Mouse (Mus musculus): ENCODE results near the gene Ptpn6.
"Not testable (repeated sequence)": the region's sequence is repeated elsewhere in the genome, so short reads cannot be mapped to it uniquely, and the experiment has no call there.

Gene Ptpn6

DNA sequence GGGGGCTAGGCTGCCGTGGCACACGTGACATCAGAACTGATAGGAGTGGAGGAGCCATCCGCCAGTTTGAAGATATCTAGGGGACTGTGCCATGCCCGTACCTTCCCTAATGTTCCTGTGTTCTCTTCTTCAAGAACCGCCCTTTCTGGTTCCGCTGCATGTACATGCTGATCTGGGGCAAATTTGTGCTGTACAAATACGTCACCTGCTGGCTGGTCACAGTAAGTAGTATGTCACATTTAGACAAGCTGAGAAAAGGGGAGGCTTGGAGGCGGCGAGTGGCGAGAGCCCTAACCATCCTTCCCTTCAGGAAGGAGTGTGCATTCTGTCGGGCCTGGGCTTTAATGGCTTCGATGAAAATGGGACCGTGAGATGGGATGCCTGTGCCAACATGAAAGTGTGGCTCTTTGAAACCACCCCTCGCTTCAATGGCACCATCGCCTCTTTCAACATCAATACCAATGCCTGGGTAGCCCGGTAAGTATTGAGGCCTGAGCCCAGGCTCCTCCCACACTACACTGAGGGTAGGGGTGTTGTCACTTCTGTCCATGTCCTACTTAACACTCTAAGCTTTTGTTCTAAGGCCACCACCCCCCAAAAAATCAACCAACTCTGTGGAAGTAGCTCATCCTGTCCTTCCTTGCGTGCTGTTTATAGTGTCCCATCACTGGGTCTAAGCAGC is 36.3 kb downstream of the Ptpn6 start:
- no peak for DNase-seq (ENCODE audit: low read depth, low spot score)
- H3K27me3 ChIP-seq (ENCODE audit: control insufficient read depth, insufficient read depth, low read length, poor library complexity, severe bottlenecking): no peaks in the 10 kb centered on the region
- H3K36me3 ChIP-seq (ENCODE audit: control insufficient read depth, insufficient read depth, low read length, poor library complexity, severe bottlenecking): peaks cover 15% of the 10 kb centered on the region

DNA sequence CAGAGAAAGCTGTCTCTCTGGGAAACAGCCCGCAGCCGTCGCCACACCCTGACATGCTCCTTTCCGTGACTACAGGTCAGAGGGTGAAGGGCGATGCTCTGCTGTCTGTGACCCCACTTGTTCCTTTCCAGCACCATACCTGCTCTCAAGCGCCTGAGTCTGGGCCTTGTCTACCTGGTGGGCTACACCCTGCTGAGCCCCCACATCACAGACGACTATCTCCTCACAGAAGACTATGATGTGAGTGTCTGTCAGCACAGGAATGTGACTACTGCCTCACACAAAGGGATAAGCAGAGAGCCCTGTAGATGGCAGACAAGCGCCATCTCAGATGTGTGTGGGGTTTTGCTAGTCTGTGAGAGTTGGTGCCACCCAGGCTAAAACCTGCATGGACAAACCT is 37.2 kb downstream of the Ptpn6 start:
- DNase-seq (ENCODE audit: low read depth, low spot score): peak; percentile 57
- Histone ChIP-seq H3K27me3 (ENCODE audit: control insufficient read depth, insufficient read depth, low read length, poor library complexity, severe bottlenecking) (no peaks in the 10 kb centered on the region), H3K36me3 (ENCODE audit: control insufficient read depth, insufficient read depth, low read length, poor library complexity, severe bottlenecking) (peaks cover 15% of the 10 kb centered on the region)

DNA sequence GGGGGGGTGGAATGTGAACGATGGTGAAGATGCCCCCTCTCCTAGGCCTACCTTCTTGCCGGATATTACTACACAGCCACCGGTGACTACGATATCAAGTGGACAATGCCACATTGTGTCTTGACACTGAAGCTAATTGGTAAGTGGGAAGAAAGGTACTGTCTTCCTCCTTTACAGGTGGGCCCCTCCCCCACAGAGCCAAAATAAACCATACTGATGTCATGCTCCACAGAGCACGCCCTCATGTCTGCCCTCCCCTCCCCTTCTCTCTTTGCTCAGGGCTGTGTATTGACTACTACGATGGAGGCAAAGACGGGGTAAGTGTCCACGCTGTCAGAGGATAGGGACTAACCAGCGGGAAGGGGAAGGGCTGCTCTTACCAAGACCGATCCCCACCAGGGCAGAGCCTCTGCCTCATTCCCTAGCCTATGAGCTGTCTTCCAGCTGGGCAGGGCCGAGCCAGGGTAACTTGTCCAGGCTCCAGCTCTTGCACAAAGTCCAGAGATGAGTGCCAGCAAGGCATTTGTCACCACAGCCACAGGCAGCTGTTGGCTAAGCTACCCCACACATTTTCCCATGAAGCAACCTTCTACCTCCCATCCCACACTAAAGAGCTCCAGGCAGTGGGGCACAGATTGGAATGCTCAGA is 38.4 kb downstream of the Ptpn6 start:
- DNase-seq (ENCODE audit: low read depth, low spot score): no peak
- peaks cover 10% of the 10 kb centered on the region for H3K36me3 ChIP-seq (ENCODE audit: control insufficient read depth, insufficient read depth, low read length, poor library complexity, severe bottlenecking)
- no peaks in the 10 kb centered on the region for H3K27me3 ChIP-seq (ENCODE audit: control insufficient read depth, insufficient read depth, low read length, poor library complexity, severe bottlenecking)

DNA sequence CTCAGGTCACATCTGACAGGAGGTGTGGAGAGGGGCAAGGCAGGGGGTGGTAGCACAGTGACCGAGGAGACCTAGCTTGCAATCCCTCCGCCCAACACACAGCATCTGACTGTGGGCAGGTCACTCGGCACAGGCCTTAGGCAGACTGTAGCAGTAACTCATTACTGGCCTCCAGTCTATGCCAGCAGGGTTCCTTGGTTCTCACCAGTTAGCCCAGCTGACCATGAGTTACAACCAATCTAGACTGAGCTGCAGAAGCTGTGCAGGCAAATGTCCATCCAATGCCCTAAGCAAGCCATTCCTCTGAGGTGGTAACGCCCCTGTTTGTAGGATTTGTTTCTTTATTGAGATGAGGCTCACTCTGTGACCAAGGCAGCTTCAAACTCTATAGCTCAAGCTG is 39.1 kb downstream of the Ptpn6 start:
- H3K27me3 ChIP-seq (ENCODE audit: control insufficient read depth, insufficient read depth, low read length, poor library complexity, severe bottlenecking): no peaks in the 10 kb centered on the region
- DNase-seq (ENCODE audit: low read depth, low spot score): no peak
- peaks cover 8% of the 10 kb centered on the region for H3K36me3 ChIP-seq (ENCODE audit: control insufficient read depth, insufficient read depth, low read length, poor library complexity, severe bottlenecking)

DNA sequence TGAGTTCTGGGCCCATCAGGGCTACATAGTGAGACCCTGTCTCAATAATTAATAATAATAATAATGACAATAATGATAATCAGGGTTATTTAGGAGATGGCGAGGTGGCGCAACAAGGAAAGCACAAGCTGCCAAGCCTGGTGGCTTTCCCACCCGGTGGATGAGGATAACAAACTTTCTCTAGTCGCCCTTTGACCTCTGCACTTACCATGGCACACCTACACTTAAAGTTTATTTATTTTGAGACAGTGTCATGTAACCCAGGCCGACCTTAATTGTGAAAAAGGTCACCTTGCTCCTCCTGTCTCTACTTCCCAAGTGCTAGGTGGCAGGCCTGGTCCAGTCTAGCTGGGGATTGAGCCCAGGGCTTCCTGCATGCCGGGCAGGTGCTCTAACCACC is 39.8 kb downstream of the Ptpn6 start:
- H3K27me3 ChIP-seq (ENCODE audit: control insufficient read depth, insufficient read depth, low read length, poor library complexity, severe bottlenecking): no peaks in the 10 kb centered on the region
- DNase-seq (ENCODE audit: low read depth, low spot score): no peak
- H3K36me3 ChIP-seq (ENCODE audit: control insufficient read depth, insufficient read depth, low read length, poor library complexity, severe bottlenecking): peaks cover 5% of the 10 kb centered on the region

DNA sequence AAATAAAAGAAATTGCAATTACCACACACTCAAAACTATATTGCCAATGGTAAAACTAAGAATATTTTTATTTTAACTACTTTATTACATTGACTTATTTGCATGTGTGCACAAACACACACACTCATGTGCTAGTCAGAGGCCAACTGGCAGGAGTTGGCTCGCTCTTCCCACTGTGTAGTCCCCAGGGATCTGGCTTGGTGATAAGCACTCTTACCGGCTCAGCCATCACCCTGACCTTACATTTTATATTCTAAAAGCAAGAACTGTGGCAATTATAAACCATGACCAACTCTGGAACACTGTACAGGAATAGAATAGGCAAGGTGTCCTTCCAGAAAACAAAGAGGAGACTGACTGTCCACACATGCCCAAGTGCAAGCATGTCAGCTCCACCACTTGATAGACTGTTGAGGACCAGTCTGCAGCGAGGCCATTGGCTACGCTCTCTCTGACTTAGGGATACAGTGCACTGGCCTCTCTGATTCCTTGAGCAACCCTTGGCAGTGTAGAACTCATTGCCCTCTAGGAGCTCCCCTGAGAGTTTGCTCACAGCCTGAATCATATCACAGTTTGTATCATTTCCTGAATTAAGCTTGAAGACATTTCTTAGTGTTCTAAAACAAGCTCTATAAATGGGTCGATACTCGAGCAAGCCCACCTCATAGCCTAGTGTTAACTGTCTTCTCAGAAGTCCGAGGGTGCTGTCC is 41.9 kb downstream of the Ptpn6 start:
- H3K27me3 ChIP-seq (ENCODE audit: control insufficient read depth, insufficient read depth, low read length, poor library complexity, severe bottlenecking): no peaks in the 10 kb centered on the region
- H3K36me3 ChIP-seq (ENCODE audit: control insufficient read depth, insufficient read depth, low read length, poor library complexity, severe bottlenecking): no peaks in the 10 kb centered on the region; the same call in none of the 2 replicates
- DNase-seq (ENCODE audit: low read depth, low spot score): no peak

DNA sequence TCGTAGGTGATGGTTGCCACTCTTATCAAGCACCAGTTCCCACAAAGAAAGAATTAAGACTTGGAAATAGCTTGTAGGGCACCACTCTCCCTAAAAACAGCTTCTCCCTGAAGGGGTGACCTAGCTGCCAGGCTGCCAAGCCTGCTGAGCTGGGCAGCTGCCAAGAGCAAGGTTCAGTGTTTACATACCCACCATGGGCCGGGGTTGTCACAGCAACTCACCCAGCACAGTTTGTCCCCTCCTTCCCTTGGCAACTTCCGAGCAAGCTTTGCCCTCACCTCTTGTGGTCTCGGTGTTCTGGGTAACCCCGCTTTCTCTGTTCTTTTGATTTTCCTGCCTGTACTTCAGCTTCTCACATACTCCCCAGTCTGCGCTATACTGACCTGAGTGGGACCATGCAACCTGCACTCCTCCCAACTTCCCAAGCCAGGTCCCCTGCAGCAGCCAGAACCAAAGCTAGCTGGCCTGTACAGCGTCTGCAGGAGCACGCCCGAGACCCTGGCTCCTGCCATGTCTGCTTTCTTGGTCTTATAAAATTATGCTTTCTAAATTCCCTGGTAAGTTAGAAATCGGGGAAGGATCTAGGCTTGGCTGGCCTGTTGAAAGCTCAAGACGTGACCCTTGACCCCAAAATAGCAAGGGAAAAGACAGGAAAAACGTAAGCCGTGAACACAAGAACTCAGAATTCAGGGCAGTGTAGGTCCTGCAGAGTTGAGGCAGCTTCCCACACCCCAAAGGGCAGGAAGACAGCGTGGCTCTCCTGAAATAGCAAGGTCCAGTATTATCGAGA is 44.2 kb downstream of the Ptpn6 start:
- no peak for DNase-seq (ENCODE audit: low read depth, low spot score)
- H3K36me3 ChIP-seq (ENCODE audit: control insufficient read depth, insufficient read depth, low read length, poor library complexity, severe bottlenecking): no peaks in the 10 kb centered on the region; the same call in none of the 2 replicates

DNA sequence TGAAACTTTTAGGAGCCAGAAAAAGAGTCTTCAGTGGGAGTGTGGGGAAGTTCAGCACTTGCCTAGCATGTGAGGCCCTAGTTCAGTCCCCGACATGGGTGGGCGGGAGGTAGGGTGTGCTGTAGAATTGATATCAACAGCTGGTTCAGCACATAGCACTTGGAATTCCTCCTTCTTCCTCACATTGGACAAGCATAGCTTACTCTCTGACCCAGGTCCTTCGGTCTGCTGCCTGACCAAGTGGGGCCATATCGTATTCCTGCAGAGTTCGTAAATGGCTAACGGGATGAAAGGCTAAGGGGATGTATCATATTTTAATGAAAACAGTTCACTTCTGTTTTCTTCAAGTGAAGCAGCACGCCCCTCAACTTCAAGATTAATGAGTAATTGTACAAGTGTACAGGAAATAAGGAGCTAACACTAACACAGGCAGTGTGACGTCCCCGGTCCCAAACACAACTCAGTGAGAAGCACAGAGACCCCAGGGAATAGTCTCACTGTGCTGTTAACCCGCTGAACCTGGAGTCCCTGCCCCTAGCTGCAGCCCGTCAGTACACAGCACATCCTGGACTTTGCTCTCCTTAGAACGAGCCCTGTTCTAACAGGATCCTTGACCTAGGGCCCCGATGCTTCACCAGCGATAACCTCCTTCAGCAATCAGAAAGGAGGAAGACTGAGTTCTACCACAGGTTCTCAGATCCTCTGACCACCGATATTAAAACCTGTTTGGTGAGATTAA is 45.1 kb downstream of the Ptpn6 start:
- no peak for DNase-seq (ENCODE audit: low read depth, low spot score)
- Histone ChIP-seq H3K36me3 (ENCODE audit: control insufficient read depth, insufficient read depth, low read length, poor library complexity, severe bottlenecking) (no peaks in the 10 kb centered on the region; the same call in 1 of the 2 replicates), H3K27me3 (ENCODE audit: control insufficient read depth, insufficient read depth, low read length, poor library complexity, severe bottlenecking) (no peaks in the 10 kb centered on the region)

More for the DNA sequence above, 44.2 kb downstream of the Ptpn6 start:
- no peaks in the 10 kb centered on the region for H3K27me3 ChIP-seq (ENCODE audit: control insufficient read depth, insufficient read depth, low read length, poor library complexity, severe bottlenecking)

DNA sequence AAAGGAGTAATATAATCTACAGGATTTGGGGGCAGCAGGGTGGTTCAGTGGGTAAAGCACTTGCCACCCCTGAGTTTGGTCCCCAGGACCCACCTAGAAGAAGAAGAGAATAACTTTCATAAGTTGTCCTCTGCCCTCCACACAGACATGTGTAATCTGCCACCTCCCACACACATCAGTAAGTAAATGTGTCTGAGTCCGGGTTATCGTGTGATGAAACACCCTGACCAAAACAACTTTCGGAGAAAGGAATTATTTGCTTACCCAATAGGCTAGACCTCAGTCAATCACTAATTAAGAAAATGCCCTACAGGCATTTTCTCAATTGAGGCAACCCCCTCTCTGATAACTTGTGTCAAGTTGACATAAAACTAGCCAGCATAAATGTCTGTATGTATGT is 48.0 kb downstream of the Ptpn6 start:
- Histone ChIP-seq H3K36me3 (ENCODE audit: control insufficient read depth, insufficient read depth, low read length, poor library complexity, severe bottlenecking) (no peaks in the 10 kb centered on the region), H3K27me3 (ENCODE audit: control insufficient read depth, insufficient read depth, low read length, poor library complexity, severe bottlenecking) (no peaks in the 10 kb centered on the region)
- DNase-seq (ENCODE audit: low read depth, low spot score): no peak

DNA sequence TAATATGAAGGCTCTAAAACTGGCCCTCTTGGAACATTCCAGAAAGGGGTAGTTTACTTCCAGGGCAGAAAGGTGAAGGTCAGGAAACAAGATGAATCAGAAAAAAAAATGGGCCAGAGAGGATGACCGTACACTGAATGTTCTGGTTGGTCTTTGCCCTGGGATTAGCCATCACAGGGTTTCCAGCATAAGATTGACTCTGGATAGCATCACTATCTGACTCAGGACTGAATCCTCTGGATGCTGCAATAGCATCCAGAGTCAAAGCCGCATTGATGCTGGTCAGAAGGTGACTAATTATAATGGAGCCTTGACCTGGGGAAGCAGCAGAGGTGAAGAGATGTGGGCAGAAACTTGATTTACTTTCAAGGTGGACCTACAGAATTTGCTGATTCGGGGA is 49.5 kb downstream of the Ptpn6 start:
- no peak for DNase-seq (ENCODE audit: low read depth, low spot score)
- Histone ChIP-seq H3K36me3 (ENCODE audit: control insufficient read depth, insufficient read depth, low read length, poor library complexity, severe bottlenecking) (no peaks in the 10 kb centered on the region), H3K27me3 (ENCODE audit: control insufficient read depth, insufficient read depth, low read length, poor library complexity, severe bottlenecking) (no peaks in the 10 kb centered on the region)

DNA sequence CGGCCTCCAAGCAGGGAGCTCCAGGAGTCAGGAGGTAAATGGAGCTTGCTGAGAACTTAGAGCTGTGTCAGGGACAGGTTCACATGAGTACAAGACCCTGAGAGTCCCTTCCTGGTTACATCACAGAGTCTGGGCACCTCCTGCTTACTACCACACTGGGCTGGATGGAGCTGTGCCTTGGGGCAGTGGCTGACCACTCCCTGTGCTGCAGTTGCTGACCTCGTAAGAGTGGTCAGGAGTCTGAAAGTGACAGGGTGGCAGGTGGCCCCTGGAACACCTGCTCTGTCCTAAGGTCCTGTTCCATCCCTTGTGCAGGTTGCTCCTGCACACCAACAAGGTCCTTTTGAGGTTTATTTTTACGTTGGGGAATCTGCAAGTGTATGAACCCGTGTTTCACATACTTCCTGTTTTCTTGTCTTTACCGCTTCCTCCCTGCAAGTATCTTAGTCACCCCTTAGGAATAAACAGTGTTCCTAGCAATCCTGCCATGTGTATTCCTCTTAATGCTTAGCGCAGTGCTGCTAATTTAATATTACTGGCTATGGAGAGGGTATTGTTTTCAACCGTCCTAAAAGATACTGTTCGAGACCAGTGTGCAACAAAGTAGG is 50.3 kb downstream of the Ptpn6 start:
- Histone ChIP-seq H3K27me3 (ENCODE audit: control insufficient read depth, insufficient read depth, low read length, poor library complexity, severe bottlenecking) (no peaks in the 10 kb centered on the region), H3K36me3 (ENCODE audit: control insufficient read depth, insufficient read depth, low read length, poor library complexity, severe bottlenecking) (no peaks in the 10 kb centered on the region)
- no peak for DNase-seq (ENCODE audit: low read depth, low spot score)

DNA sequence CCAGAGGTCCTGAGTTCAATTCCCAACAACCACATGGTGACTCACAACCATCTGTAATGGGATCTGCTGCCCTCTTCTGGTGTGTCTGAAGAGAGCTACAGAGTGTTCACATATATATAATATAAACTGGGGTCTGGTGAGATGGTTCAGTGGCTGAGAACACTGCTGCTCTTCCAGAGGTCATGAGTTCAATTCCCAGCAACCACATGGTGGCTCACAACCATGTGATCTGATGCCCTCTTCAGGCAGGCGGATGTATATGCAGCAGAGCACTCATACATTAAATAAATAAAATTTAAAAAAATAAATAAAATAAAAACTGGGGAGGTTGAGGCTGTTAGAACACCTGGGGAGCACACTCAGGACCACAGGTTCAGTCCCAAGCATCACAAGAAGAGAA is 51.9 kb downstream of the Ptpn6 start:
- not testable (repeated sequence) for H3K36me3 ChIP-seq (ENCODE audit: control insufficient read depth, insufficient read depth, low read length, poor library complexity, severe bottlenecking); DNase-seq (ENCODE audit: low read depth, low spot score); H3K27me3 ChIP-seq (ENCODE audit: control insufficient read depth, insufficient read depth, low read length, poor library complexity, severe bottlenecking)

DNA sequence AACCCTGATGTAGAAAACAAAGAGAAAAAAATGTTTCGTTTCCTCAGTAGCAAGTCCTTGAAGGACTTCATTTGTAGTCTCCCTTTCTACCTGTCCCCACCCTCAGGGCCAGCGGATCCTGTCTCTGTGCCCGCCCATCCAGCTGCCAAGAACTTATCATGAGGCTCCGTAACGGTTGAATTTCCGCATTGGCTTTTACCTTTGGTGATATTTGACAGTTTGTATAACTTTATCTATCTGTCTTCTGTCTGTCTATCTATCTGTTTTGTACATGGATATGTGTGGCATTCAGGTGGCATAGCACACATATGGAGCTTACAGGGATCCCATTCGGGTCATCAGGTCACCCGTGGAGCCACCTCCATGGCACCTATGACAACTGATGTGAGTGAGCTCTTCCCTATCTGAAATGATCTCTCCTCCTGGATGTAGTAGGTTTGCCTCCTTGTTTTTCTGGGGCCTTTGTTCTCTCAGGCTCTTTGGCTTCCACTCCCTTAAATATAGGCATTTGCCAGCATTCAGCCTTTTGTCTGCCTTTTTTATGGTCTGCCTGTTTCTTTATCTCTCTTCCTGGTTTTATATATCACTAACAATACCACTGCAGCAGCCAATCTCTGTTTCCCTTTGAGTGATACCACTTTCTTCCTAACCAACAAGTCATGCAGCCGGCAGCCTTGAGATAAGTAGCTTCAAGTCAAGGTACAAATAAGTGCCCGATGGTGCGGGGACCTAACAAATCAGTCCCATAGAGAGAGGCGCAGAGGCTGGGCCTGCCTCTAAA is 52.7 kb downstream of the Ptpn6 start:
- no peaks in the 10 kb centered on the region for H3K36me3 ChIP-seq (ENCODE audit: control insufficient read depth, insufficient read depth, low read length, poor library complexity, severe bottlenecking)
- no peak for DNase-seq (ENCODE audit: low read depth, low spot score)
- no peaks in the 10 kb centered on the region for H3K27me3 ChIP-seq (ENCODE audit: control insufficient read depth, insufficient read depth, low read length, poor library complexity, severe bottlenecking)

Data from splenic B cell, adult 2 months (primary cell).